Mouse (Mus musculus) hindbrain, embryonic 16.5 days (tissue): Measurements from ENCODE around the gene Gemin5. TPM values are rescaled to one million over a fixed set of nuclear protein-coding genes. Genes with fewer than 3 reads are reported as not detected.
A peak's percentile ranks its signal among the peaks of the same experiment; 100 is the strongest.
"Not testable (repeated sequence)": the region's sequence is repeated elsewhere in the genome, so short reads cannot be mapped to it uniquely, and the experiment has no call there.

ENCODE experiments used
- ATAC-seq: fragments of 200-750 bp; cut with Nextera tagmentation; 2 replicates; pipeline ENCODE4 v1.8.0; 2017; ENCODE audit warnings: moderate TSS enrichment, moderate library complexity
- H3K27ac ChIP-seq: fragments of 300-500 bp; sonication (generic); 2 replicates; pipeline ENCODE4 v1.5.1; 2014; ENCODE audit warnings: low read depth, mild to moderate bottlenecking, control low read depth, low read length, moderate library complexity
- H3K27me3 ChIP-seq: fragments of 300-500 bp; sonication (generic); replicated peaks from 2 replicates; pipeline ENCODE4 v1.6.1; 2014; ENCODE audit warnings: low read length; ENCODE audit not compliant: control insufficient read depth, insufficient read depth
- H3K36me3 ChIP-seq: fragments of 300-500 bp; sonication (generic); 2 replicates; pipeline ENCODE4 v1.6.1; 2014; ENCODE audit warnings: mild to moderate bottlenecking, low read length, moderate library complexity, mixed read lengths; ENCODE audit not compliant: control insufficient read depth, insufficient read depth
- H3K4me1 ChIP-seq: fragments of 300-500 bp; sonication (generic); 2 replicates; pipeline ENCODE4 v1.6.1; 2014; ENCODE audit warnings: low read depth, low read length; ENCODE audit not compliant: control insufficient read depth, insufficient read depth
- H3K4me2 ChIP-seq: fragments of 300-500 bp; sonication (generic); 2 replicates; pipeline ENCODE4 v1.6.1; 2014; ENCODE audit warnings: mild to moderate bottlenecking, low read length, control low read depth, moderate library complexity
- H3K4me3 ChIP-seq: fragments of 300-500 bp; sonication (generic); 2 replicates; pipeline ENCODE4 v1.5.1; 2014; ENCODE audit warnings: mild to moderate bottlenecking, low read length, control low read depth, moderate library complexity
- H3K9ac ChIP-seq: fragments of 300-500 bp; sonication (generic); 2 replicates; pipeline ENCODE4 v1.6.1; 2014; ENCODE audit warnings: low read depth, mild to moderate bottlenecking, control low read depth, low read length, moderate library complexity
- H3K9me3 ChIP-seq: fragments of 300-500 bp; sonication (generic); 2 replicates; pipeline ENCODE4 v1.6.1; 2014; ENCODE audit warnings: mild to moderate bottlenecking, low read length, moderate library complexity; ENCODE audit not compliant: control insufficient read depth
- WGBS: fragments of 180-500 bp; shearing (Covaris S2); extraction: QIAGEN DNeasy Blood & Tissue Kit; methylation state at CpG from one replicate; pipeline ENCODE4 v1.1.7; 2014; 5-methylcytosine and 5-hydroxymethylcytosine counted together
- polyA plus RNA-seq: library from polyadenylated mRNA; unstranded; fragments of >200 nt; fragmentation: Nextera tagmentation; extraction: Ambion mirVana; gene quantifications from 2 replicates; pipeline ENCODE4 v1.2.1, GENCODE M21; 2015

Gene Gemin5
- polyA plus RNA-seq, 1 experiment from 2014 or later, result 13.4 TPM

GRCm38 (mm10) chr11:58210321-58210886 is 42.1 kb upstream of the Gemin5 start:
- no peaks in the 10 kb centered on the region for H3K27me3 ChIP-seq
- H3K4me1 ChIP-seq, result no peaks in the 10 kb centered on the region
- no peak overlapping the region for H3K4me3 ChIP-seq
- H3K36me3 ChIP-seq, result no peaks in the 10 kb centered on the region
- no peak for ATAC-seq
- WGBS, result 100% methylated on average over 1 of the region's 1 CpGs
- H3K9ac ChIP-seq, result no peak overlapping the region
- no peaks in the 10 kb centered on the region for H3K9me3 ChIP-seq
- no peak overlapping the region for H3K27ac ChIP-seq
- no peak overlapping the region for H3K4me2 ChIP-seq

GRCm38 (mm10) chr11:58201052-58201451 is 32.7 kb upstream of the Gemin5 start:
- H3K27me3 ChIP-seq, result no peaks in the 10 kb centered on the region
- ATAC-seq, result no peak
- H3K4me1 ChIP-seq, result peaks cover 3% of the 10 kb centered on the region; the same call in 1 of the 2 replicates
- H3K4me3 ChIP-seq, result no peak overlapping the region
- H3K9me3 ChIP-seq, result no peaks in the 10 kb centered on the region
- 79% methylated on average over 12 of the region's 12 CpGs for WGBS
- no peak overlapping the region for H3K27ac ChIP-seq
- no peak overlapping the region for H3K9ac ChIP-seq
- no peaks in the 10 kb centered on the region for H3K36me3 ChIP-seq
- H3K4me2 ChIP-seq, result no peak overlapping the region

GRCm38 (mm10) chr11:58200226-58200625 is 31.9 kb upstream of the Gemin5 start:
- no peak for ATAC-seq
- WGBS, result 88% methylated on average over 4 of the region's 4 CpGs
- H3K27ac ChIP-seq, result no peak overlapping the region

GRCm38 (mm10) chr11:58199229-58200037 is 31.1 kb upstream of the Gemin5 start, which contains the start of the genes Igtp and Irgm2:
Gene Igtp (plus strand): TSS chr11:58199556.
Gene Irgm2 (plus strand): TSS chr11:58199618.
- H3K27ac ChIP-seq, H3K9me3 ChIP-seq, H3K4me1 ChIP-seq, H3K27me3 ChIP-seq, H3K36me3 ChIP-seq: not testable (repeated sequence)
- ATAC-seq, result peak; percentile 58
- Histone ChIP-seq H3K9ac (peak within 1 kb of the TSS; percentile 66), H3K4me3 (peak within 1 kb of the TSS; percentile 48), H3K4me2 (peak within 1 kb of the TSS; percentile 67)
- 13% methylated on average over 12 of the region's 15 CpGs for WGBS

More at GRCm38 (mm10) chr11:58200226-58200625, 31.9 kb upstream of the Gemin5 start:
- H3K4me2 ChIP-seq, result no peak overlapping the region
- no peak overlapping the region for H3K4me3 ChIP-seq
- H3K36me3 ChIP-seq, result no peaks in the 10 kb centered on the region
- no peaks in the 10 kb centered on the region for H3K27me3 ChIP-seq
- peaks cover 3% of the 10 kb centered on the region; the same call in 1 of the 2 replicates for H3K4me1 ChIP-seq
- H3K9ac ChIP-seq, result no peak overlapping the region
- H3K9me3 ChIP-seq, result no peaks in the 10 kb centered on the region

- Histone ChIP-seq H3K4me3 (no peak overlapping the region; the same call in 1 of the 2 replicates), H3K9me3 (no peaks in the 10 kb centered on the region), H3K36me3 (no peaks in the 10 kb centered on the region), H3K9ac (no peak overlapping the region), H3K27me3 (no peaks in the 10 kb centered on the region), H3K4me1 (peaks cover 3% of the 10 kb centered on the region; the same call in 1 of the 2 replicates), H3K27ac (no peak overlapping the region), H3K4me2 (peak overlapping the region; percentile 67)
- WGBS, result 87% methylated on average over 4 of the region's 4 CpGs
- no peak for ATAC-seq
These were observed 30.3 kb upstream of the Gemin5 start for GRCm38 (mm10) chr11:58198663-58199062.

DNA sequence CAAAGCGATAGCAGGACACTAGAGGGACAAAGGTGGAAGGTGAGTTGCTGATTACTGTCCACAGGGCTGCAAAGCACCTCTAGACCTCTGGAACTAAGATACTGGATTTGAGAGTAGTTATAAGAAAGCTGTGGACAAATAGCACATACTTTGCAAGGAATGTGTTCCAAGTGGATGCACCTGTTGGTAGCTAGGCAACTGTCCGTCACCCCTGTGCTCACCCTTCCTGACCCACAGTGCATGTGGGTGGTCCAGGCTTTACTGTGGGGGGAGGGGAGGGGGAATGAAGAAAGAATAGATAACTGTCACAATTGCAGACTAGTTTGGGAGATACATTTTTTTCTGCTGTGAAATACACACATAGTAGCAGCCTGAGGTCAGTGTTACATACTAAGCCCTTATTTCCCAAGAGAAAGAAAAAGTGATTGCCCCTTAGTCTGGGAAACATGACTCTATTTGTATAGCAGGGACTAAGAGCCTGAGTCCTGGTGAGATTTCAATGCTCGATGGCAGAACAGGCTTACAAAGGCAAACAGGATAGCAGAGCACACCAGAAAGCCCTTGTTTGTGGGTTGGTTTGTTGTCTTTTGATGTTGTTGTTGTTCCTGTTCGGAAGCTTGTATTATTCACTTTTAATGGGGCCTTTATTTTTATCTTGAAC is 25.7 kb upstream of the Gemin5 start:
- no peaks in the 10 kb centered on the region for H3K36me3 ChIP-seq
- no peaks in the 10 kb centered on the region for H3K9me3 ChIP-seq
- no peak for ATAC-seq
- H3K4me1 ChIP-seq, result peaks cover under 1% of the 10 kb centered on the region; the same call in 1 of the 2 replicates
- no peak overlapping the region for H3K9ac ChIP-seq
- no peak overlapping the region for H3K4me3 ChIP-seq
- 55% methylated on average over 4 of the region's 4 CpGs for WGBS
- no peak overlapping the region for H3K4me2 ChIP-seq
- no peak overlapping the region for H3K27ac ChIP-seq
- H3K27me3 ChIP-seq, result no peaks in the 10 kb centered on the region

DNA sequence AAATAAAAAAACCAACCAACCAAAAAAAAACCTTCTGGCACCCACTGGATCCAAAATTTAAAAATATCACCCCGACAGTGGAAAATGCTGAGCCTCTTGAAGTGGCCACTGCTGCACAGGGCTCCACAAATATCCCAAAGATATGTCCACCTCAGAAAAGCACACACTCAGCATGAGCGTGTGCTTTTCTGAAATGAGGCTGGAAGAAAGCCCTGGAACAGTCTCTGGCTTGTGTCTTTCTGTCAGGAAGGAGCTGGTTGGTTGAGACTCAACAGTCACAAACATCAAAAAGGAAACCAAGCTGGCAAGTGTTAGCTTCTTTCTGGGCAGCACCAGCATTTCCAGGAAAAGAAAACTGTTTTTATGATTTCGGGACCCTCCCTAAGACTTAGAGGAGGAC is 25.0 kb upstream of the Gemin5 start:
- no peak overlapping the region for H3K4me3 ChIP-seq
- no peak for ATAC-seq
- WGBS, result 82% methylated on average over 3 of the region's 3 CpGs

GRCm38 (mm10) chr11:58189675-58190074 is 21.3 kb upstream of the Gemin5 start:
- ATAC-seq, result no peak
- H3K36me3 ChIP-seq, result no peaks in the 10 kb centered on the region
- H3K27ac ChIP-seq, result no peak overlapping the region
- no peaks in the 10 kb centered on the region for H3K4me1 ChIP-seq
- H3K27me3 ChIP-seq, result no peaks in the 10 kb centered on the region
- no peak overlapping the region for H3K4me2 ChIP-seq
- no peak overlapping the region for H3K4me3 ChIP-seq
- WGBS, result 91% methylated on average over 6 of the region's 6 CpGs
- no peaks in the 10 kb centered on the region for H3K9me3 ChIP-seq
- H3K9ac ChIP-seq, result no peak overlapping the region

More for the DNA sequence above, 25.0 kb upstream of the Gemin5 start:
- Histone ChIP-seq H3K4me2 (no peak overlapping the region), H3K9me3 (no peaks in the 10 kb centered on the region), H3K27me3 (no peaks in the 10 kb centered on the region), H3K9ac (no peak overlapping the region), H3K36me3 (no peaks in the 10 kb centered on the region), H3K4me1 (no peaks in the 10 kb centered on the region), H3K27ac (no peak overlapping the region)

DNA sequence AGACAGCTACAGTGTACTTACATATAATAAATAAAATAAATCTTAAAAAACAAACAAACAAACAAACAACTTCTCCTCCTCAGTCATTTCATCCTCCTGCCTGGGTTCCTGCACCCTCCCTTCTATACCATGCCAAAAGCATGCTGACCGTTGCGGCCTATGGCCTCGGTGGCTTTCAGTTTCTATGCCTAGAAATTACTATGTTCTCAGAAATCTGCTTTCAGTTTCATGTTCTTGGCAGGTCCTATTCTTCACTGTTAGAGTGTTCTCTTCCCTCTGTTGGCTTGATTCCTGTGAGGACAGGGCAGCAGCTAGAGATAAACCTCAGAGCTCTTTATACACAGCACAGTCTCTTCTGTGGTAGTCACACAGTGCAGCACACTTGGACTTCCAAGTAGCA is 15.2 kb upstream of the Gemin5 start:
- Histone ChIP-seq H3K9ac (no peak overlapping the region), H3K4me3 (no peak overlapping the region), H3K27me3 (no peaks in the 10 kb centered on the region), H3K4me2 (no peak overlapping the region), H3K9me3 (no peaks in the 10 kb centered on the region), H3K27ac (no peak overlapping the region), H3K36me3 (peaks cover 4% of the 10 kb centered on the region; the same call in 1 of the 2 replicates), H3K4me1 (no peaks in the 10 kb centered on the region)
- ATAC-seq, result no peak
- WGBS, result 89% methylated on average over 3 of the region's 3 CpGs
